Mouse (Mus musculus): ENCODE measurements at regions not wholly inside any gene's neighbourhood (a gene's known extent, or its start where the extent isn't known, plus 50 kb on each side); places are given as distances from the start of the nearest gene placed in this dataset.

GRCm38 (mm10) chr17:45916937-45917336, 115.2 kb downstream of the Vegfa start:
- TF ChIP-seq GATA1 (IDR thresholded peaks at IDR 0.05; ENCODE audit: borderline replicate concordance, low read length) (no peak), FLI1 (IDR thresholded peaks at IDR 0.05; ENCODE audit: low read length) (no peak)
